Mouse (Mus musculus) CD4-positive, CD25-positive, alpha-beta regulatory T cell, adult 4 months (primary cell): ENCODE data around the gene Traf3. TPM values are rescaled to one million over a fixed set of nuclear protein-coding genes. Genes with fewer than 3 reads are reported as not detected.
A peak's percentile ranks its signal among the peaks of the same experiment; 100 is the strongest.

Experiments used
- ATAC-seq: one replicate; pipeline ENCODE4 v1.8.0; 2017
- polyA plus RNA-seq, 2 experiments: library from polyadenylated mRNA; unstranded; fragments of 100-300 nt; shearing (Covaris generic); gene quantifications; one replicate each; pipeline ENCODE4 v1.2.1; 2017

Traf3 gene
- polyA plus RNA-seq, result 10 to 100 TPM; 14.1 to 15.5 TPM

DNA sequence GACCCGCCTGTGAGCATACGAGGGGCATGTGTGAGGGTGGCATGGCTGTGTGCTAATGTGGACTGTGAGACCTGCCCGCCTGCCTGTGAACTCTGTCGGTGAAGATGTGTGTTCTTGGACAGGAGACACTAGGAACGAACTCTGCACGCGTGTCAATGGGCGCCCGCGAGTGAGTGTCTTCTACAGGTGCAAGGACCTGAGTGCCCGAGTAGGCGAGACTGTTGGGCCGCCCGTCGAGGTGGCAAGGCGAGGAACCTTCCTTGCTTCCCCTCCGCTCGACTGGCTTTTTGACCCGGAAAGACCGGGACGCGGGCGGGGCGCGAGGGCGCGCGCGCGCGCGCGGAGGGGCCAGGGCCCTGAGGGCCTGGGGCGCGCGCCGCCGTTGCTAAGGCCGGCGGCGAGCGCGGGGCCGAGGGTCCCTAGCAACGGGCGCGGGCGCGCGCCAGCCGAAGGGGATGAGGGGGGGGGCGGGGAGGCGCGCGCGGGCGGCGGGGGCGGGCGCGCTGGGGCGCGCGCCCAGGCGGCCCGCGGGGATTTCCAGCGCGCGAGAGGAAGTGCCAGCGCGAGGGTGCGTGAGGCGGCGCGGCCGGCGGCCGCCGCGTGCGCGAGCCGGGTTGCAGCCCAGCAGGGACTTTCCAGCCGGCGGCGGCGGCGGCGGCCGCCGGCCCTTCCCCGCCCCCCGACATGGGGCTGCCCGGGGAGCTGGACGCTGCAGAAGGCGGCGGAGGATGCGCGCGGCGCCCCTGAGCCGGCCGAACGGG lies at the start of gene Traf3:
Traf3 (plus strand) TSS at position 540 of the 761 bp plus-strand sequence.
- peak; percentile 67 for ATAC-seq

DNA sequence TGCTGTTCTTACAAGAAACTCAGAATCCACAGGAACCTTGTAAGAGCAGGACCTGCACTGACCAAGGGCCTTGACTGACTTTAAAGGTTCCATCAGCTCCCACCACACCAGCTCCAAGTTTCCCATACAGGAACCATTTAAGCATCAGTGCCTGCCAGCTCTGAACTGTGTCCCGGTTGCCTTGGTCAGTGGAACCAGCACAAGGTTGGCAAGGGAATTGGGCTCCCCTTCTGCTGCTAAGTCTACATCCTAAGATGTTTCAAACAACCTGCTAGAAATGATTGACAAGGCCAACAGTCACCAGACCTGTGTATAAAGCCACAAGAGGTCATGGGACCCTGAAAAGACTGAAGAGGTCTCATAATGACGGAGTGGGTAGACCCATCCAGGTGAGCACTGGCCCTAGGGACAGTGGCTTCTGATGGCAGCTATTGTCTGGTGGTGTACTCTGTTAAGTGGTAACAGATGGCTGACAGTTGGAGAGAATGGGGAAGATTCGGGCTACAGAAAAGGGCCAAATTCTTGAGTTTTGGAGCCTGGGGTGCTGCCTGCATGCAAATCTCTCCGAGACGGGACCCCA lies 46.6 kb upstream of the Traf3 start:
- ATAC-seq, result no peak

DNA sequence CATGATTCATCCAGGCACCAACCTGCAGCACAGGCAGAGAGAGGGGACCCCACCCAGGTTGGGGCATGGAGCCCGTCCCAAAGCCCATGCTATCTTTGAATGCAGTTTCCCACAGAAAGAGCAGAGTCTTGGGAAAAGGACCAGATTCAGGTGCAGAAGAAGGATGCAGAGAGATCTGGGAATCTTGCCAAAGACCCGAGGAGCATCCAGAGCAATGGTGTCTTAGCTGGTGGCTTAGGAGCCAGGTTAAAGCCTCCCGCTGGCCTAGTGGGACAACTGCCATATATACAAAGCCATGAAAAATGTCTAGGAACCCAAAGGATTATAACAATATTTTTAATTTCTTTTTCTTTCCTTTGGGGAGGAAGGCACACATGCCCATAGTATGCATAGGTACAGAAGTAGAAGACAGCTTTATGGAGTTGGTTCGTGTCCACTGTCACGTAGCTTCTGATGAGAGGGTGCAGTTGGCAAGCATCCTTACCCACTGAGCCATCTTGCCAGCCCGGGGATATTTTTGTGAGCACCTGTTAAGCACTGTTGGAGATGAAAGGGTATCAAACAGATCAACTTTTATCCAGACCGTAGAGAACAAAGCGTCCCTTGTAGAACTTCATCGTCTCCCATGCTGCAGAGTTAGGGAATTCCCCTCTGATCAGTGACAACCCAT lies 45.1 kb upstream of the Traf3 start:
- no peak for ATAC-seq

DNA sequence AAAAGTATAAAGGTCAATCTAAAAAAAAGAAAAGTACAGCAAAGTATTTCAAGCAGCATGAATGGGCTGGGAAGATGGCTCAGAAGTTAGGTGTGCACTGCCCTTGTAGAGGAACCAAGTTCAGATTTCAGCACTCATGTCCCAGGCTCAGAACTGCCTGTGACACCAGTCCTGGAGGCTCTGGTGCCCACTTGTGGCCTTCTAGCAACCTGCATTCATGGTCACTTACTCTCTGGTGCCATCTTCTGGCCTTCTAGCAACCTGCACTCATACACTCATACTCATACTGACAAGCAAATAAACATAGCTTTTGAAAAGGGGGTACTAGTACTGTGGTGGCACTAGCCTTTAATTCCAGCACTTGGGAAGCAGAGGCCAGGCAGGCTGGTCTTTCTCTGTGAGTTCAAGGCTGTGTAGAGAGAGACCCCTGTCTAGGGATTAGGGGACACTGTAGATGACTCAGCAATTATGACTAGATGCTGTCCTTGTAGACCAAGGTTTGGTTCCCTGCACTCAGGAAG lies 43.8 kb upstream of the Traf3 start:
- peak; percentile 45 for ATAC-seq

DNA sequence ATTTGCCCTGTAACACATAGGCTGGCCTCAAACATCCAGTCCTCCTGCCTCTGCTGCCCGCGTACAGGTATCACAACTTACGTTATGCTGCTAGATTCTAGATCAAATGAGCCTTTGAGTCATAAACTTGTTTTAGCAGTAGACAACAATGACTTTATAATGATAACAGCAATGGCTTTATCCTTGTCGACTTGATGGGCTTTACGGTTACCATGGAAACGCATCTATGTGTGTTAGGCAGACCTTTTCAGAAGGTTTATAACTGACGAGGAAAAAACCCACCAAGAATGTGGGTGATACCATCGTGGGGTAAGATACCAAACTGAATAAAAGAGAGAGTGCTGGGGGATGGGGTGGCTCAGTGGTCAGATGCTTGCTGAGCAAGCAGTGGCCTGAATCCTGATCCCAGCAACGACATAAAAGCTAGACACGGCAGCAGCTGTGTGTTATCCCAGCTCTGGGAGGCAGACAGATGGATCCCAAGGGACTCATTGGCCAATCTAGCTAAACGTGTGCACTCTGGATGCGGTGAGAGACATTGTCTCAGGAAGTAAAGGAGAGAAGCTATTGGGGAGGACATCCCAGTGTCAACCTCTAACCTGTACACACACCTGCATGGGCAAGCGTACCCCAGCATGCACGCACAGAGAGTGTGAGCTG lies 41.4 kb upstream of the Traf3 start:
- no peak for ATAC-seq

DNA sequence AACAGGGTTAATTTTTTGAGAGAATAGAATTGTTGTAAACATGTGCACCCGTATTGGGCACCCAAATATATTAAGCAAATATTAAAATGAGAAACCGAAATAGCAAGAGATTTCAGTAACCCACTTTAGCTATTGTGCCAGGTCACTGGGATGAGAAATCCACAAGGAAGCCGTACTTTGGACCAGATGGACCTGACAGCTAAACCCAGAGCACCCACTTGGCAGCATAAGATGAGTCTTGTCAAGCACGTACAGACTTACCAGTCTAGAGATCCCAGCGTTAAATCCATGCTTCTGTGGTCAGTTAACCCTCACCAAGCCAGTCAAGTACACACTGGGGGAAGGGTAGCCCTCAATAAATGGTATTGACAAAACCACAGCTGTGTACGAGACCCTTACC lies 40.5 kb upstream of the Traf3 start:
- ATAC-seq, result no peak

DNA sequence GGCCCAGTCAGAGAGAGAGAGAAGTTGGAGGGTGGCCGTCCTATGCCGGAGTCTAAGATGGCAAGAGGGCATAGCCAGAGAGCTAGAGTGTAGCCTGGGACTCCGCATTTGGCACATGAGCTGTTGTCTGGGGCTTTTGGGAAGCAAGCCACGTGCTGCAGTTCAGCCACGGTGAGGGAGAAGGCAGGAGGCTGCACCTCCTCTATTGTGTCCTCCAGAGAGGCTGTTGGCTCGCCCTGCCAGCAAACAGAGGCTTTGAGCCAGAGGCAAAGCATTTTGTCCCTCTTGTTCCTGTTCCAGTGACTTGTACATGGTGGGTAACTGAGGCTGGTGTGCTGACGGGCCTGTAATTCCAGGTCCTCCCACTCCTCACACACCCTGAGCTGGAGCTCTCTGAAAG lies 32.0 kb upstream of the Traf3 start:
- no peak for ATAC-seq

DNA sequence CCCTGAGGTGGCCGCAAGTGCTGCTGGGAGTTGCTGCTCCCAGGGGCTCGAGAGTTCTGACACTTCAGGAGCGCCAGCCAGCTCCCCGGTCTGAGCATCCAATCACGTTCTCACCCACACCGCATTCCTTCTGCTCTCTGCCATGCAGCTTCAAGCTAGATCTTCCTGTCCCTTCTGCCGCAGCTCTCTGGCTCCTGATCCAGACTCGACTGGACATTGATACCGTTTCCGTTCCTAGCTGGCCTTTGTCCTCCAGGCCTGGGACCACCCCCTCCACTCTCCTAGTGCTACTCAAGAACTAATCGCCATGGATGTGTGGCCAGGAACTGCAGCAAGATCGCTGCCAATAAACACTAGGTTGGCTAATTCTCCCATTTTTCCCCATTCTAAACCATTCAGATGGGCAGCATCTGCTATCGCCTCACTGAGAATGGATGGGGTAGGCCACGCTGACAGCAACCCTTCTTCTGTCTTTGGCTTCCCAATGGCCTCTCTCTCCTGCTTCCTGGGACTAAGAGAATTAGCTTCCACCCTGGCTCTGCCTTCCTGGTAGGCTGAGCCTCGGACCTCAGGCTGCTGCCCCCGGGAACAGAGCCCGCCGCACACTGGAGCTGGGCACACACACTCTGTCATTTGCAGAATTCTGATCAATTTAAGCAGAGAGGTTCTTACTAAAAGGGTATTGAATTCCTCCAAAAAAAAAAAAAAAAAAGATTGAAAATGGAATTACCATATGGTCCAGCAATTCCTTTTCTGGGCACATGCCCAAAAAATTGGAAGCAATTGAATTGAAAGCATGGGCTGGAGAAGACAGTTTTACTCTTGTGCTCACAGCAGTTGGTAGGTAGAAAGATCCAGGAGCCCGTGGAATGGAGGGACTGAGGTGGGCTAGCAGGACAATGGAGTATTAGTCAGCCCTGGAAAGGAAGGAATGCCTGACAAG lies 31.1 kb upstream of the Traf3 start:
- ATAC-seq, result no peak

DNA sequence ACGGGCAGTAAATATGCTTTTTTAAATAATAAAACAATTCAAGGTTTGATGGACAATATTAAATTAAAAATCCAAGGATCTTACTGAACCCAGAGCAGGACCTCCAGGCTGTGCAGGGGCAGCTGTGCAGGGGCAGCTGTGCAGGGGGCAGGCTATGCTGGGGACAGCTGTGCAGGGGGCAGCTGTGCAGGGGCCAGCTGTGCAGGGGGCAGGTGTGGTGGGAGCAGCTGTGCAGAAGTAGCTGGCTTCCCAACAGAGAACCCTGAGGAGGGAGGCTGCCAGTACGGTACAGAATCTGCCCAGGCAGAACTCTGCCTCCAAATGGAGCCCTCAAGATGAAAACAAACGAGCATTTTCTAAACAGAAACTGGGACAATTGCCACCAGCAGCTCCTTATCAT lies 30.2 kb upstream of the Traf3 start:
- ATAC-seq, result no peak

DNA sequence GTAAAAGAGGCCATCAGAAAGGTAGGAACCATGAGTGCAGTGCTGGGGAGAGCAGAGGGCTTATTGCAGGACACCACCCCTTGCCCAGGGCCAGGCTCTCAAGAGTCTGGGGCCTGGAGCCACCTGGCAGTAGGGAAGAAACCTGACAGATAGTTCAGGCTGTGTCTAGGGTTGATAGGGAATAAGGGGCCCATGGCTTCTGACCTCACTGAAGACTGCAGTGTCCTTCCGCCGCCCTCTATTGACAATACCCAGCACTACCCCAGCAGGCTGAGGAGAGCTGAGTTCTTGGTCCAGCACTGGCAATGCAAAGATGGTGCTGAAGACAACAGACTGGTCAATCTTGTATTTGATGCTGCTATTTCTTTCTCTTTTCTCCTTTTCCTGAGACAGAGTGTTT lies 29.1 kb upstream of the Traf3 start:
- ATAC-seq, result no peak

DNA sequence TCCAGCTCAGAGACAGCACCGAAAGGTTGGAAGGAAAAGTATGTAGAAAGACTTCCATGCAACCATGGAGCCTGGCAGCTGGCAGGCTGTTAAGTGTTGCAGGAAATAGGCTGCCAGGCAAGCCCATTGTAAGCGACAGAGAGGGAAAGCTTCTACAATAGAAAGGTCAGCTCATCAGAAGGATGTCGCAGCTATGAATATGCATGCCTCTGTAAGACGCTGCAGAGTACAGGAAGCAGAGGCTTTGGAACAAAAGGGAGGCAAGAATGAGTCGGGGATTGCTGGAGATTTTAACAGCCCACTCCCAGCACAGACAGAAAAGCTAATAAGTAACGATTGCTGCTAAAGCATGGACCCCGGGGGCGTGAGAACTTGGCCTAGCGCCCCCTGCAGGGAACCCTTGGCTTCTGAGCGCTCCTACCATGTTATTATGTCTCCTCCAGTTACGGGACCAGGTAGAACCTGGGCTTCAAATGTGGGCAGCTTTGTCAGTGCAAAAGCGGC lies 23.1 kb upstream of the Traf3 start:
- peak; percentile 47 for ATAC-seq

DNA sequence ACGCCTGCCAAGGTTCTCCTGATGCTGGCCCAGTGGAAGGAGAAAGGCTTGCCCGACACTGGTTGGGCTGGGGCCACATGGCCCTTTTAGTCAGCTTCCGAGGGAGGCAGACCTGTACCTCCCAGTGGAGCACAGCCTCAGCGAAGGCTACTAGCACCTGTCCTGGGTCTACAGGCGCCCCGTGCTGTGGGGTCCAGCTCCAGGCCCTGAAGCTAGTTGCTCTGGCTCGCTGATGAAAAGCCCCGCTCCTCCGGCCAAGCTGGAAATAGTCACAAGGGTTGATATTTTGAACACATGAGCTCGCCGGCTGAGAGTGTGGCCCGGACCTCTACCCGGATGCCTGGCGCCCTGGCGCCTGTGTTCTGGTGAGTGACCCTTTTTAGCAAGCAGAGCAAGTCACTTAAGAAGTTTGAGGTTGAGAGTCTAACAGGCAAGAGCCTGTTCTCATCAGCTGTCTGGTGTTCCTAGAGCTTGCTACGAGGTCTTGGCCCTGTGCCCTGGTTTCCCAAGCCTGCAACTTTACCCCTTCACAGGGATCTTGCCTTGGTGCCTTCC lies 22.6 kb upstream of the Traf3 start:
- no peak for ATAC-seq

DNA sequence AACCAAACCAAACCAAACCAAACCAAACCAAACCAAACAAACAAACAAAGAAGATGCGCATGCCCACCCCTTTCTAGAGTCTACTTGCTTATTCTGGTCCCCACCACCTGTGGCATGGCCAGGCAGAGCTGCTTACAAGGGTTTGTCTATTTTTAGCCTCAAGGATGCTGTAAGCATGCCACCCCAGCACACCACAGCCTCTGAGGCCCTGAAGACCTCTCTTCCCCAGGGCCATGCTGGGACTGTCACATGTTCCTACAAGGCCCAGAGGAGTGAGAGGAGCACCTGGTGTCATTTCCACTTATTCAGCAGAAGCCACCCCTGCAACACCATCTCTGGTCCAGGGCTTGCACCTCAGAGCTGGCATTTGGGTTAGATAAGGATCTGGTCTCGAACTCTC lies 21.6 kb upstream of the Traf3 start:
- ATAC-seq, result no peak

DNA sequence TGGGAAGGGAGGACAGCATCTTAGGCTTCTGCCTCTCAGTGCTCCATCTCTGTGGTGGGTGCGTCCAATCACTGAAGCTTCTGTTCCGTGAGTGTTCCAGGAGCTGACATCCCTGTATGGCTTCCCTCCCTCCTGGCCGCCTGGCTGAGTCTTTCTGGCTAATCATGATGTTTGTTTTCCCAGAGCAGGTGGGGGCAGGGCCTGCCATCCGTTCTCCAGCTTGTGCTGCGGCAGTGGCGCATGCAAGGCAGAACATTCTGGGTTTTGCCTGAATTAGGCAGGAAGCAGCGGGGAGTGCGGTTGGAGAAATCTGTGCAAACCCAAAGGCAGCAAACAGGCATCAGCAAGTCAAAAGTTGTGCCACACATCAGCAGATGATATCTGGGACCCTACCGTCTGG lies 20.9 kb upstream of the Traf3 start:
- ATAC-seq, result no peak

DNA sequence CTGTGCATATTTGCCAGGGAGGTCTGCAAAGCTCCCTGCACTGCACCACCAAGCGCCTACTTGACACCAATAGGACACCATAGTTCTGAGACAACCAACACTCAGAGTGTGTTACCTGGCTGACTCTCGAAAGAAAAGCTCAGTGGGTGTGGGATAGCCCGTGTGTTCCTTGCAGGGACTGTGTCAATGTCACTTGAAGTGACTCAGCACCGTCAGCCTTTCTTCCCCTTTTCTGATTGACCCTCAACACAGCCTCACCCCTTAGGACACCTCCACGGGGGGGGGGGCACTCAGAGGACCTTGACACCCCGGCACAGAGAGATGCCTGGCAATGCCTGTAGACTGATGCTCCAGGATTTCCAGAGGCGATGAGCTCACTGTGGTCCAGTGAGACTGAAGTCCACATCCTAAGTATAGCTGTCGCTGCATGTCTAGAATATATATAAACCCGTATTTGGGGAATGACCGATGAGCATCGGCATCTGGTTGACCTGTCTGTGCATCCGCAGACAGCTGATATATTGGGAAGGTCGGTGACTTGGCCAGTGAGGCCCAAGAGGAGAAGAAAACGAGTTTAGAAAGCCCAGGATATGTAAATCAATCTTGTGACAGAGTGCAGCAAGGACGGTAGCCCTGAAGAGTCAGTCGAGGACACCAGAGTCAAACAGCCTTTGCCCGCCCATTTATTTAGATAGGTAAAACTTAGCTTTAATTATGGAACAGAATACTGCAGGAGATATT lies 16.5 kb upstream of the Traf3 start:
- no peak for ATAC-seq

DNA sequence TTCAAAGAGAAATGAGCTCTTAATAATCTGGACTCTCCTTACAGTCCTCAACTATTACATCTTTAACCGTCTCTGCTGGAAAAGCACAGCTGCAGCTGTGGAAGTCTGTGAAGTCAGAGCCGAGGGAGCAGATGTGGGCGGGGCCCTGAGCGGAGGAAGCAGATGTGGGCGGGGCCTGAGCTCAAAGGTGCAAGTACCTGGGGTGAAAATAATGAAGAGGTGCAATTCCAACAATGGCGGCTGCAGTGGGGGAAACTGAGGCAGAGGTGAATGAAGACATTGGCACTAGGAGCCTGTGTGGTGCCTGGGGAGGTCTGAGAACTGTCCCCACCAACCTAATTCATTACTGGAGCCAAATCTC lies 16.0 kb upstream of the Traf3 start:
- peak; percentile 57 for ATAC-seq

DNA sequence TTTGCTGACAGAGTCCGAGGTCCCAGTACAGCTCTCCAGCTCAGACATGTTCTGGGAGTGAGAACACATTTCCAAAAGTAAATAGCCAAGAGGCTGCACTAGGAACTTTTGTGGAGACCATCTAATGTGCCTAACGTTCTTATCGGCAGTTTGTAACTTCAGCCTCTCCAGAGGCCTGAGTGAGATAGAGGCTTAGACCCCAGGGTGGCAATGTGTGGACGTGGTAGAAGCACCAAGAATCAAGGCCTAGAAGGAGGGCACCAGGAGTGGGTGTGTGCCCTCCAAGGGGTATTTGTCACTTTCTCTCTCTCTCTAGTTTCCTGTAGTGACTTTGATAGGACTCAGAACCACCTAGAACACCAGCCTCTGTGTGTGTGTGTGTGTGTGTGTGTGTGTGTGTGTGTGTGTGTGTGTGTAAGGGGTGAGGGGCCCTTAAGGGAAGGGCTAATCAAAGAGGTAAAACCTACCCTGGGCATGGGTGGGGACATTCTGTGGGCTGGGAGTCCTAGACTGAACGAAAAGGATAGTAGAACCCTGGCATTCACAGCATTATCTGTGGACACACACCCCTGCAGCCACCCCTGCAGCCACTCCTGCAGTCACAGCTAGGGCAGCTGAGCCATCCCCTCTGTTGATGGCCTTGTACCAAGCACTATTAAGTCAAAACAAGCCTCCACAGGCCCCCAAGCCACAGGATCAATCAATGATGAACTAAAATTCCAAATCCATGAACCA lies 14.6 kb upstream of the Traf3 start:
- ATAC-seq, result no peak

DNA sequence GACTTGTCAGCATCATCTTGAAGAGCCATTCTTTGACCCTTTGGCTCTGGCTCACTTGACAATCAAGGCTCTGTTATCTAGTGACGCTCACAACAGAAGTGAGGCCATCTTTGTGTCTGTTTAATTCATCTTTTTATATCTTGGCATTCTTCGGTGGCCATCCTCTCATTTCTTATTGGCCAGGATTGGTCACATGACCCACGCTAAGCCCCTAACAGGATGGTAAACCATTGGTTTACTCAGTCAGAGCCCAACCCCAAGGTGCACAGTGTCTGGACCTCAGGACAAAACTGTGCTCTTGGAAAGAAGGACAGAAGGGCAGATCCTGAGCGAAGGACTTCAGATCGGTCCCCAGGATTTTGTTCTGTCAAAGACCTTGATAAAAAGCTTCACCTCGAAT lies 13.6 kb upstream of the Traf3 start:
- no peak for ATAC-seq

DNA sequence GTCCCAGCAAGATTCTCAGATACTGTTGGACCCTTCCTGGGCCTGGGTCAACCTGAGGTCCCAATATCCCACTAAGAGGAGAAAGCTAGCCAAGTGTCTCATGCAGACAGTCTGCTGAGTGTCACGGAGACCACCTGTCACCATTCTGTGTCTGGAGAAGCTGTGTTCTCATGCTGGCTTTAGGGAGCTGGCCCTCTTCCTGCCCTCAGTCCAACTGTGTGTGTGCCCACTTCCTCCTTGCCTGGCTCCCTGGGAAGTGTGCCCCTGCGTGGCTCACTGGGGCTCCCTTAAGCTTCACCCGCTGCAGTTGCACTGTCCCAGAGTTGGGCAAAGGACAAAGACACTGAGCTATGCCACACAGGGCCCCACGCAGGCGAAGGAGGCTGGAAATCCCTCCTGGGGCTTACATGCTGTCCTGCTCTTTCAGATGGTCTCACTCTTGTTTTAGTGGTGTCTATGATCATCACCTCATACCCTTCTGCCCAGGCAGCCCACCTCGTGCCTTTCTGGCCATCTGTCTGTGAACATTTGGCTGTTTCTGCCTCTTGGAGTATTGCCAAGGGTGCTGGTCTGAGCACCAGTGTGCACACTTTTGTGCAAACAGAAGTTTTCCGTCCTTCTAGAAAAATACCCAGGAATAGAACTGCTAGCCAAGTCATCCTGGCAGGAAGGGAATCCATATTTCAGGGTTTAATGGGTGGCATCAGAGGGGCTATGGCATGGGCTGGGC lies 13.0 kb upstream of the Traf3 start:
- ATAC-seq, result no peak
